ENCODE assay signal across 23 mouse cellular contexts in the genomic region with DNA sequence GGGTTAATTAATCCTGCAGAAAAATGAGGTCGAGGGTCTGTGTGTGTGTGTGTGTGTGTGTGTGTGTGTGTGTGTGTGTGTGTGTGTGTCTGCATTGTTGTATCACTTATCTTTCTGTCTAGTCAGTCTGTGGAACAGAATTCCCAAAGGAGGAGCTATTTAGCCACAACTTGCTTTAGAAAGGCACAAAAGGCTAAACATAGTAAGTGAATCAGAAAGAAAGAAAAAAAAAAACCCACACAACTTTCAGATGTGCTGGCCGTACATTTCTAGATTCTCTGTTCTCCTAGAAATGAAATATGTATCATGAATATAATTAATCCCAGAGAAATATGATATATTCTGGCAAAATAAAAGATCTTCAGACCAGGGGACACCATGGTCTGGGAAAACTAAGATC.
DNase-seq lines count a peak whose midpoint lies in the region; ATAC-seq lines count a peak whose summit lies in the region.
"Had no signal": no experiment of that assay in that cellular context is flagged by ENCODE, and none has a peak within 500 bp of the region (broad histone marks: within the 10 kb centered on the region; RNA-seq: fewer than 3 reads in every experiment).

No protein-coding gene starts in this region.

- WGBS in embryonic facial prominence, embryonic 10.5 days = 32% methylated on average over 2 of the region's 2 CpGs

- no peak overlapping the region for H3K4me3 ChIP-seq in embryonic facial prominence, embryonic 10.5 days
- H3K4me3 ChIP-seq: embryonic facial prominence, embryonic 13.5 days; erythroblast, embryonic 14.5 days; forebrain, embryonic 10.5 days; heart, embryonic 10.5 days; heart, embryonic 15.5 days; hindbrain, embryonic 12.5 days had no signal

- H3K27me3 ChIP-seq in embryonic facial prominence, embryonic 10.5 days (replicated peaks; ENCODE audit: low read depth, poor library complexity, severe bottlenecking) = no peaks in the 10 kb centered on the region
- H3K27me3 ChIP-seq: embryonic facial prominence, embryonic 13.5 days; heart, embryonic 15.5 days; hindbrain, embryonic 12.5 days had no signal

- DNase-seq in frontal cortex, postnatal 36 days (ENCODE audit: low spot score in 2 of 2) = no peak
- peak; percentile 24 for DNase-seq in embryonic facial prominence, embryonic 10.5 days (ENCODE audit: low spot score)
- DNase-seq in retina, postnatal 1 day = peak; percentile 14
- no peak for DNase-seq in thymus, postnatal 10 days (ENCODE audit: low spot score in 2 of 2)
- DNase-seq: adrenal gland, postnatal 10 days; cerebellum, adult 11-12 months; cerebellum, adult 9-10 months; cerebellum, postnatal 25 days; gastrocnemius, postnatal 10 days; heart, adult 18-20 months had no signal

- H3K9me3 ChIP-seq in embryonic facial prominence, embryonic 10.5 days = no peaks in the 10 kb centered on the region
- H3K9me3 ChIP-seq: embryonic facial prominence, embryonic 13.5 days; forebrain, embryonic 10.5 days; G1E; heart, embryonic 10.5 days; heart, embryonic 15.5 days; hindbrain, embryonic 12.5 days had no signal

- peak; percentile 80 for ATAC-seq in frontal cortex, adult (ENCODE audit: low TSS enrichment)
- ATAC-seq in megakaryocyte-erythroid progenitor cell, adult 5-6 weeks (replicated peaks; ENCODE audit: low FRiP score, low TSS enrichment, poor library complexity, severe bottlenecking) = no peak
- ATAC-seq: forebrain, embryonic 14.5 days; hindbrain, embryonic 16.5 days; inflammation-experienced regulatory T-cells, adult 6 months; intestine, postnatal 0 days had no signal

- no peaks in the 10 kb centered on the region for H3K36me3 ChIP-seq in embryonic facial prominence, embryonic 10.5 days (replicated peaks)
- H3K36me3 ChIP-seq: embryonic facial prominence, embryonic 13.5 days; forebrain, embryonic 10.5 days; G1E; heart, embryonic 10.5 days; heart, embryonic 15.5 days; hindbrain, embryonic 12.5 days had no signal

- no peak overlapping the region for H3K27ac ChIP-seq in embryonic facial prominence, embryonic 10.5 days (replicated peaks)
- H3K27ac ChIP-seq: embryonic facial prominence, embryonic 13.5 days; forebrain, embryonic 10.5 days; heart, embryonic 10.5 days; heart, embryonic 15.5 days; hindbrain, embryonic 12.5 days had no signal

- peaks cover 6% of the 10 kb centered on the region; the same call in 1 of the 2 replicates for H3K4me1 ChIP-seq in embryonic facial prominence, embryonic 10.5 days
- H3K4me1 ChIP-seq: embryonic facial prominence, embryonic 13.5 days; heart, embryonic 10.5 days; heart, embryonic 15.5 days; hindbrain, embryonic 12.5 days had no signal

Comparison
In these comparisons a context has a peak if more than half of its experiments do, and no peak if none do; other contexts are left out.
1. DNase-seq: peak in embryonic facial prominence, embryonic 10.5 days (single experiment) and retina, postnatal 1 day (single experiment); none in frontal cortex, postnatal 36 days (0 of 2) and thymus, postnatal 10 days (0 of 2).